Mouse (Mus musculus) ovary, adult 18-20 months (tissue): ENCODE data around the gene Erbin.

Experiments
- DNase-seq: peaks from one replicate; pipeline ENCODE4 v3.0.0; 2022; ENCODE audit warnings: low spot score, mixed read lengths

The Erbin gene

DNA sequence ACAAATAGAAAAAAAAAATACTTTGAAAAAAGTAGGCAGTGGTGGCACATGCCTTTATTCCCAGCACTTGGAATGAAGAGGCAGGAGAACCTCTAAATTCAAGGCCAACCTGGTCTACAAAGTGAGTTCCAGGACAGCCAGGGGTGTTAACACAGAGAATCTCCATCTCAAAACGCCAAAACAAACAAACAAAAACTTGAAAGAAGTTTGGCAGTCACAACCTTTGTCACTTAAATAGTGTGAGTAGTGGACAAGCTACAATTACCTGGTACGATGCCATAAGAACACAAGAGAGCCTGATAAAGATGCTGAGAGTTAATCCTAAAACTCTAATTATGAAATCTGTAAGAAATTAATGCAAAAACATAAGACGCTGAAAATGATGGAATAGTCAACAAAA is 8.0 kb downstream of the Erbin start:
- DNase-seq: no peak

DNA sequence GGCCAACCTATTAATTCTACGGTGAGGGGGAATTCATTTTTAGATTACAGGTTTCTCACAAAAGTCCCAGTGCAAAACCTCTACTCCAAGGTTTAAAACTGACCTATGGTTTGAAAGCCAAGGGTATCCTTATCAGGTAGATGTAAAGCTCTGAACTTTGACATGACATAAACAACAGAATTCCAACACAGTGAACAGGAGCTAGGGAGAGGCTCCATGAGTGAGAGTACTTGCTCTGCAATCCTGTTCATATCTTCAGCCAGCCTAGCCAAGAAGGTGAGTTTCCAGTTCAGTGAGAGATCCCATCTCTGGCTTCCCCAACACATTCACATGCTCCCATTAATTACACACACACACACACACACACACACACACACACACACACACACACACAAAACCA is 9.7 kb downstream of the Erbin start:
- DNase-seq: no peak

DNA sequence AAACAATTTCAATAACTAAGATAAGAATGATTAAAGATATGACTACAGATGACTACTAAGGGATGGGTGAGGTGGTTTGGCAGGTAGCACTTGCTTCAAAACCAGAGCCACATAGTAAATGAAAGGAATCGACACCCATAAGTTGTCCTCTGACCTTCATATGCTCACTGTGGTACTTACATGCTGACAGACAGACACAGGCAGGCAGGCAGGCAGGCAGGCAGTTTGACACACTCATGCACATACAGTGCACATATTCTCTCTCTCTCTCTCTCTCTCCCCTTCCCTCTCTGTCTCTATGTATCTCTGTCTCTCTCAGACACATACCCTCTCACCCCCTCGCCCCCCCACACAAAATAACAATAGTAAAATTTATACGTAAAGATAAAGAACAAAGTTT is 10.4 kb downstream of the Erbin start:
- DNase-seq: no peak

DNA sequence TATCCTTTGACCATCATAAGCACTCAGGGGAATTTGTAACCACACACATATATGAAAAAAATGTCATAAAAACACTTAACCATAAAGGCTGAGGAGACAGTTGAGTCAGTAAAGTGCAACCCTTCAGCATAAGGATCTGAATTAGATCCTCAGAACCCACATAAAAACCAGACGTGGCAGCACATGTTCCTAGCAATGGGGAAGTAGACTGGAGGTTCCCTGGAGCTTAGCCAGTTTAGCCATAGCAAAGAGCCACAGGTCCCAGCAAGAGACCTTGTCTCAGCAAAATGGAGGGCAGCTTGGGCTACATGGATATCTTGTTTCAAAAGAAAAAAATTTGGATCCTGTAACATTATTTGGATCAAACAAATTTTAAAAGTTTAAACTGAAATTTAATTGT is 20.3 kb downstream of the Erbin start:
- DNase-seq: no peak

DNA sequence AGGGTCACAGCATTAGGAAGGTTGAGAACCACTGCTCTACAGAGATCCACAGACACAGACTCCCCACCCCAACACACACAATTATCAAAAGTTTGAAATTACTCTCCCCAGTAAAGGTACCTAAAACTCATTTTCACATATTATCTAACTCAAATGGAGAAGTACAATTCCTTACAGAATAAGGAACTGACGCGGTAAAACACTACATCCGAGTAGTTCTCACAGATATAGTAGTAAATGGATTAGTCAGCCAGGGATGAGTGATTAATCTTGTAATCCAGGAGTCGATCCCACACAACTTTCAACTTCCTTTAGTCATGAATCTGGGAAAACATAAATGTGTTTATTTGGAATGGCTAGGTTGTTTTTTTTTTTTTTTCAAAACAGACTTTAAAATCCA is 22.7 kb downstream of the Erbin start:
- no peak for DNase-seq

DNA sequence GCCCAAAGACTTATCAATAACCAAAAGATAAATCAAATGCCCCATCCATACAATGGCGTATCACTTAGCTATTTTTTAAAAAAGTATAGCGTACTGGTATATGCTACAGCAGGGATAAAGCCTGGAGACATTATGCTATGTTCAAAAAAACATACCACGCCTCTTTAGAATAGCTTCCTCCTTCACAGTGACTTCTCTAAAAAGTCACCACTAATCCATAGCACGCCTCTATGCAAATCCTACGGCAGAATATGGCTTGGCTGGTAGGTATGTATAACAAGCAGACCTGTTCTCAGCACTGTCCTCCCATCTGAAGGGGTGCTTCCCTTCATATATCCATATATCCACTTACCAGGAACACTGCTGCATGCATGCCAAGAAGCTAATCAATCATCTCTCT is 27.2 kb downstream of the Erbin start:
- DNase-seq: no peak

DNA sequence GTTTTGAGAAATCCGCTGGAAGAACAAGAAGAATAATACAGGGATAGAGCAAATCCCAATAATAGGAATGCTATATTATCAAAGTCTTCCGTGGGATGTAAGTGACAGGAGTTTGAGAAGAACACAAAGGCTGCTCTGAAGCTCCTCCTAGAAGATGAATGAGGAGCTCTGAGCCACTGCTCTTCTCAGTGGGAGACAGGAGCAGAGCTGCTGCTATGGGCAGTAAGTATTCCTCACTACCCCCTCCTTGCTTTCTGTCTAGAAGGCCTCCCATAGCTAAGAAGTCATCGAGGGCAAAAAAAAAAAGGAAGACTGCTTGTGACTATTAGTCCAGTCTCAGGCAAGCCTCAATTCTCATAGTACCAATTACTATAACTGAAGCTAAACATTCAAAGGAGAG is 30.3 kb downstream of the Erbin start:
- DNase-seq: no peak

DNA sequence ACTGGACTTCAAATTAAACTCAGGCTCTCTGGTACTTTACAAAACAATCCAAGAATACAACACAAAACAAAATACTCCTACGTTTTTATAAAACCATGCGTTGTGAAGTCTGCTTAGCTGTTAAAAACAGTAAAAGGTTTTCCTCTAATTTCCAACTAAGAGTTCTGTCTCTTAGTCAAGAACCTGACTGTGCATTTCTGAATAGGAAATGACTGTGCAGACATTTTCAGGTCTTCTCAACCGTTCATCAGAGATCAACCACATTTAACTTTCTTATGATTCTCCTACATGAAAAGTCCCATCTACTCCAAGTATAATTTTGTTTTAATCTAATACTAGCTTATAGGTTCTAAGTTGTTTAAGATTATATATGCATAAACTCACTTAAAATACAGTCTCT is 33.8 kb downstream of the Erbin start:
- DNase-seq: no peak

DNA sequence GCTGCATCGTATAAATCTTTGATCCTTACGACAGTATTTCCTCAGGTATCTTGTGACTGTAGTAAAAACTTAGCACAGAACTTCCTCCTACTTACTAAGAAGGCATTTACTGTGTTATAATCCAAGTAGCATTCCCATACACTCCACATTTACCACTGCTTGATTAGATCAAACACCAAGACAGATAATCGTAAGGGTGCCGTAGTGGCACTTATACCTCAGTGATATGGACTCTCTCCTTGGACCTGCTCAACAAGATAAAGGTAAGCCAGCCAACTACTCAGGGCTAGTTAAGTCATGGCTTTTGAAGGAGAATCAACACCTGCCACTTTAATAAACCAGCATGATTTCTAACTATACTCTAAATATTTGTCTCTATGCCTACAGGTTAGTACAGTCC is 39.1 kb downstream of the Erbin start:
- DNase-seq: no peak

DNA sequence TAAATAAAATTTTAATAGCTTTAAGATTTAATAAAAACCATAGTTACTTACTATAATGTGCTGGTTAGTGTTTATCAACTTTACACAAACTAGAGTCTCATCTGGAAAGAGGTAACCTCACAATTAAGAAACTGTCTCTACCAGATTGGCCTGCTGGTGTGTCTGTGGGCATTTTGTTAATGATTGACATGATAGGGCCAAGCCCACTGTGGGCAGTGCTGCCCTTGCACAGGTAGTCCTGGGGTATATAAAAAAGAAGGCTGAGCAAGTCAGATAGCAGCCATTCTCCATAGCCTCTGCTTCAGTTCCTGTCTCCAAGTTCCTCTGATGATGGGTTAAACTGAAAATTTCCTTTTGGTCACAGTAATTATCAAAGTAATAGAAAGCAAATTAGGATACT is 43.6 kb downstream of the Erbin start:
- DNase-seq: no peak

DNA sequence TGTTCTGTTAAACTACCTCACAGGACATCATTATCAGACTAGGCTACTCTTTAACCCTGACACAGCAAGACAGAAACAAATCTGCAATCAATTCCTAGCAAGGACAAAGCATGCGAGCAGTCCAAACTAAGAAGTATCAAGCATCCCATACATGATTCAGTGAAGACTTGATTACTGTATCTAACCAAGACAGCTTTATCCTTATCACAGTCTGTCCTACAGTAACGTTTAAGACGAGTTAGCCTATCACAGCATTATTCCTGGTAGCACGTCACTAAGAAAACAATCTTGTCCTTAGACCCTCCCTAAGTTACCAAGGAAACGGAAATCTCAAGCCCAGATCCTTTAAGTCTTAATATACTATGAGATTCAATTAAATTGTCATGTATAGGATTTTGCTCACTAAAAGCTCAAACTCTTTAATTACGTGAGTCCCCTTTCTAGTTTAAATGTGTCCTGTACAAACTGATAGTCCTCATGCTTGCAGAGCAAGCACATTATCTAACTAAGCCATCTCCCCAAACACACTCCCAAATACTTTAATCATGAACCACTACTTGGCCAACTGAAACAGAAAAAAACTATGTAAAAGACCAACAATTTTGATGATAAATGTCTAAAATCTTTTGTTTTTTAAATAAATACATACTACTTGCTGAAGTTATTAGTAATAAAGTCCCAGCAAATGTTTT is 44.3 kb downstream of the Erbin start:
- DNase-seq: no peak

DNA sequence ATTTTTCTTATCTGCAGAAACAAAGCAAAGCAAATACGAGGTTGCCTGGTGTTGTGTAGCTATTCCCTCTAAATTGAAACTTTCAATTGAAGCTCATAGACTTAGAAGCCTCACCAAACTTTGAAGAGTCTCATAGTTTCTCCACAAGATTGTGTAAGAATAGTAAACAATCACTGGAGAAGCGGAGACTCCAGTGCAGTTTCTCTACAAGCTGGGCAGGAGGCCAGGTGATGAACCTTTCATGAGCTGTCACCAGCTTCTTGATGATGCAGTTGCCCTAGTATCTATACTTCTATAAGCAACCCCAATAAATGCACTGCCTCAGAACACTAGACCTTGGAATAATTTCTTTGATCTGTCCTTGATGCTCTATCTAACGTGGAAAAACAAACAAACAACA is 49.5 kb downstream of the Erbin start:
- no peak for DNase-seq

DNA sequence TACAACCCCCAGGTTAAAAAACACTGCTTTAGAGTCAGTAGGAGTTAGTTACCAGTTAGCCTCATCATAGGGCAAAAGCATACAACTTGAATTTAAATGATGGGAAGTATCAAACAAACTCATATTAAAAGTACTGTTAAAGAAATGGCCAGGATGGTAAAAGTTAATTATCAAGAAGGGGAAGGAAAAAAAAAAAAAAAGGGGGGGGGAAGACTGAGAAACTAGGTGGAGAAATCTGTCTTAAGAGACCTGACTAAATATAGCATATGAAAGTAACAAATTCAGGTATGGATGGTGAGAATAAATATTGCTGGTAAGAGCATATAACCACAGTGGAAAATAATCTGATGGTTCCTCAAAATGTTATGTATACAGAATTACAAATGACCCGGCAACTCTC is 50.2 kb downstream of the Erbin start:
- DNase-seq: no peak

DNA sequence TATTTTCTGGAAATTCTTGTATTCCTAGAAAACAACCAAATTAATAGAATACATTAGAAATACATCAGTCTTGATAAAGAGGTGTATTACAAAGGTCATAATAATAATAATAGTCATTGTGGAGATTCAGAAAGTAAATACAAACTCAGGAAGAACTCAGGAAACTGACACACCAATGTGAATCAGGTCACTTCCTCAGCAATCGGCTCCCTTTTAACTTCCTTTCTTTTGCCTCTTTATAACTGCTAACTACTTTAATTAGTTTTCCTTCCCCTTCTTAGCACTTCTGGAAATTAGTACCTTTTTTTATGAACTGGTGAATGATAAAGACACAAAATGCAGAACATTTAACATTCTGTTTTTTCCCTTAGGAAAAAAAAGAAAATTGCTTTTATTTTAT is 51.4 kb downstream of the Erbin start:
- DNase-seq: no peak

DNA sequence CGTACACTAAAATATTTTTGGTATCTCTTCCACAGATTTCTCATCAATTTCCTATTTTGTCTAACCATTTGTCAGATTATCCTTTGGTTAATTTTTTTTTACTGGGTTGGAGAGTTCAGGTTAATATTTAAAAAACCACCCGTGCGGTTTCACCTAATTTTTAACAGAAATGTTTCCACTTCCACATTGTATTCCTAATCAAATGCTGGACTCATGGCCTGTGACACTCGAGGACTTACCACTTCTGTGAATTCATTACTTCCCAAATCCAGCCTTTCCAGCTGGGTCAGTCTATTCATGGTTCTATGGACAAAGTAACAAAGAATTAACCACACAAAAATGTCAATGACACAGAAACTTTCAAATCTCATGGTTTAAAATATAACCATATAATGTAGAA is 58.3 kb downstream of the Erbin start:
- DNase-seq: no peak

DNA sequence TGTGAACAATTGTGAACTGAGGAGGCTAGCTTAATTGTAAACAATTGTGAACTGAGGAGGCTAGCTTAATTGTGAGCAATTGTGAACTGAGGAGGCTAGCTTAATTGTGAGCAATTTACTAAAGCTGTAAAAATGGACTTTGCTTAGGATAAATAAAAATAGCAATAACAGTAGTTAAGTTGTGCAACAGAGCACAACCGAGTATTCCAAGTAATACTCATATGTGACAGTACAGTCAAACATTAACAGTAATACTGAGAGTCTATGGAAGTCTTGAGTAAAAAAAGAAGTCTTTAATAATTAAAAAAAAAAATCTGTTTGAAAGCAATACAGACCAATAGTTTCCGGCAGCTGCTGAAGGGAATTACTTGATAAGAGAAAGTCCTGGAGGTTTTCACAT is 61.3 kb downstream of the Erbin start:
- DNase-seq: no peak

DNA sequence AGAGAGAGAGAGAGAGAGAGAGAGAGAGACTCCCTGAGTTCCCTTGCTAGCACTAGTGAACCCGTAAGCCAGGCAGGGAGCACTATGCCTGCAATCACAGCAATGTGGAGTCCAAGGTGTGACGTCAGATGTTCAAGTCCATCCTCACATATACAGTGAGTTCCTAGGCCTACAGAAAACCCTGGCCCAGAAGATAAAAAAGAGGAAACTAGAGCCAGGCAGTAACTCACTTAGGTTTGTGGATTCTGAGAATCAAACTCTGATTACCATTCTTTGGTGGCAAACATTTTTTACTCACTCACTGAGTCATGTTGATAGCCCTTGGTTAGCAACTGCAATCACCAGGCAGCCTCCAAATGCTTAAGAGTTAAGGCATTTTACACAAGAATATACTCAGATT is 72.7 kb downstream of the Erbin start:
- no peak for DNase-seq

DNA sequence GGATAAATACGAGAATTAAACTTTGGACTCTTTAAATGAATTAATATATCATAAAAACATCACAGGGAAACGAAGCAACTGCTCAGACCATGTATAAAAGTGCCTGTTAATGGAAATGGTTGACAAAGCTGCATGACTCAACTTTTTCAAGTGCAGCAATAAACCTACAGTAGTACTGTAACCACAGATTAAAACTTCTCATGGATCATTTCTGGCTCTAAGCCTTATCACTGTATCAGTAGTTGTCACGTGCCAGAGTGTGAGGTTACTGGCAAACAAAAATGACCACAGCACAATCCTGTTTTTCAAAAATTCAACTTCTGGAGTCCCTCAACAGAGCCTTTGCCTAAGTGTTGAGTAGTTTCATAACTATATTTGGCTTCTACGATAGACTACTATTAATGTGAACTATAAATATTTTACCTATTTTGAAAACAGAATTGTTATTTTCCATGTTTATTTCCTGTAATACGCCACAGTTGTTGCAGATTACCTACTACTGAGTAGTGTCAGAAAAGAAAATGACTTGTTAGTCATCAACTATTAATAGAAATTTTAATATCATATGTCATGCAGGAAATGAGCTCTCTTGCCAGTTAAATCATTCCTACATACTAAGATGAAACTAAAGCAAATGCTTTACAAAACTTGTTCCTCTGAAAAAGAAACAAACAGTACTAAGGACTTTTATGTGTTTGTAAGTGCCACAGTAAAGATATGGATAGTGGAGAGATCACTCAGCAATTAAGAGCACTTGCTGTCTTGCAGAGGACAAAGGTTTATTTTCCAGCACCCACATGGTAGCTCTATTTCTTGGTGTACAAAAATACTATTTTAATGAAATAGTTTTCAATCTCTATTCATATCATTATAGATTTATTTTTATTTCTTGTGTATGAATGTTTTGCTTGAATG is 78.8 kb downstream of the Erbin start:
- DNase-seq: no peak

DNA sequence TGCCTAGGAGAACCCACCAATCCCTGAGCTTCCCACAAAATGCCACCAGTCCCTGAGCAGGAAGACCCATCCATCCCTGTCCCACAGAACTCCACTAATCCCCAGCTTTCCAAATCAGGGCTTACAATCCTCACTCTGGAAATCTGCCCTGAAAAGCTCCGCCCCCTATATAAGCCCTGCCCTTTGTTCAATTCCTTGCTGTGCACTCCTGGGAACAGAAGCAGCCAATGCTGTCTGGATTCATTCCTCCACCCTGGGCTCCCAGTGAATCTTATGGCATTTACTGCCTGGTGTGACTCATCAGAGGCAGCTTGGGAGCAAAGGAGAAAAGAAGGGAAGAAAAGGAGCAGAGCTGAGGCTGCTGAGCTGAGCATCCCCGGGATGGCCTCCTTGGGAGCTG is 81.7 kb downstream of the Erbin start:
- DNase-seq: no peak

DNA sequence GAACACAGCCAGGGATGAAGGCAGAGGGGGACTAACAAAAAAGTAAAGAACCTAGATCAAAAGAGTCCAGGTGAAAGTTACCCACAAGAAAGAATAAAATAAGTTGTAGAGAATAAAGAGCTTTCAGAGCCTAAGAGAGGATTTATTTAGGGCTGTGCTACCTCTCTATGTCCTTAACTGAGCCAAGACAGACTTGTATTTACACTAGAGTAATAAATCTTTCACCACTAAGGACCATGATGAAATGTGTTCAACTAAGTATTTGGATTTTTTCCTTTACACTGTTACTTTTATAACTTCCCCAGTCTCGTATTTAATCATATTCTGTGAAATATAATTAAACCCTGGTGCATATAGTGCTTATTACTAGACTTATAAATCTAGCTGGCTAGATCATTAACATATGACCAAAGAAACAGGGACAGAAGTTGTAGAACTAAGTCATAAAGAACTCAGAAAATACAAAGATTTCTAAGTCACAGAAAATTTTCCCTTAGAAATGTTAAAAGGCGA is 90.6 kb downstream of the Erbin start:
- no peak for DNase-seq

DNA sequence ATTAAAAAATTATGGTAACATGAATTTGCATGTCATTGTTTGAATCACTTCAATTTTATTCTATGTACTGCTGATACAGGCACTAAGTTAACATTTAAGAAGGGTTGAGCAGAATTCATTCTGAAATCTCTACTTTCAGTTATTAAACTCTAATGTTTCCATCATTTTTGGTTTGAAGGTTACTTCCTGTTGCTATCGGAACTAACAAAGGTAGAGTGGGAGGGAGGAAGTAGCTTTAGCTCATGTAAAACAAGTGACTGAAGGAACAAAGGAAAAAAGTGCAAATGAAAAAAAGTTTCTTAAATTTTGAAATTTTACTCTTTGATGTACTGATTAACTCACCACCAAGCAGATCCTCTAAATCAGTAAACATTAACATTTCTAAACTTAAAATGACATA is 98.0 kb downstream of the Erbin start:
- DNase-seq: no peak

DNA sequence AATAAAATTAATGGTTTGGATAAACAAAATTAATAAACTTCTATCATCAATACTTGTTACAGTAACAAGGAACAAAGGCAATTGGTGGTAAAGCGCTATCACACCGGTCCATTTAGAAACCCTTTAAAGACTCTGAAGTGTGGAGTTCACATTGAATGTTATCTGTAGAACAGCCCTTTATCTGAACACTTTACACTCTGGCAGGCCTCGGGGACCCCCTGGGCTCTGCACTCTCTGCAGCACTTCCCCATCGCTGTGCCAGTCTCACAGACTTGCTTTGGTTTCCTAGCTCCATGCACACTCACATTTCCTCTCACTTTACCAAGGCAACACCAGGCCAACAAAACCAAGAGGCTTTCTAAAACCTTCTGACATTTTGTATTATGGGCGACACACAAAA is 100.9 kb downstream of the Erbin start:
- no peak for DNase-seq

DNA sequence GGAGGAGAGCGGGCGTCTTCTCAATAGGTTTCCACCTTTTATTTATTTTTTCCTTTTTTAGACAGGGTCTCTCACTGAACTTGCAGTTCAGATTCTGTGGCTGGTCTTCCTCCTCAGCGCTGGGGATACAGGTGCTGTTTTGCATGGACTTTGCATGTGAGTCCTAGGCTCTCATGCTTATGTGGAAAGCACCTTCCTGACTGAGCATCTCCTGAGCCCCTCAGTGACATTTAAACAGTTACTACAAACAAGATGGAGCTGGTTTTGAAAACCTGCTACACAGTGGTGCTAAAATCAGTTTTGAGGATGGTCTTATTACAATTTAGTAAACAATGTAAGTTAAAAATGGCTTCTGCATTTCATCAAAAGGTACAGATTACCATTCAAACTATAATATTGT is 102.4 kb downstream of the Erbin start:
- DNase-seq: no peak

DNA sequence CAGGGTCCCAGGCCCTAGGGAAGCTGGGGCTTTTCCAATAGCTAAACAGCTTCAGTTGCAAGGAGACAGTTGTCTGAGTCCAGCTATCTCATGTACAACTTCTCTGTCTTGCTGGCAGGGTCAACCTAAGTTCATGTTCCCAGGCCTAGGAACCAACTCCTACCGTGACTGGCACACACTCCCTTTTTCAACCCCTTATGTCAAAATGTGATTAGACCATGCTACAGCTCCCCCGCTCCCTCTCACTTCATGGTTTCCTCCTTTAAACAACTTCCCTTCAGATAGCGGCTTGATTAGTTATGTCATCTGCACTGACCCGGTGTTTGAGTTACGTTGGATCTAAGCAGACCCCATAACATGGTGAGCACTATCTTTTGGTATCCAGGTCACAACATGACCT is 112.8 kb downstream of the Erbin start:
- DNase-seq: no peak
